Mouse (Mus musculus): Measurements from ENCODE around the gene Arpc5. TPM values are rescaled to one million over a fixed set of nuclear protein-coding genes. Genes with fewer than 3 reads are reported as not detected.

Gene Arpc5
- total RNA-seq, 2 experiments from 2014 or later, result 34.7 to 40.4 TPM

- DNase-seq (ENCODE audit: low spot score), result peak; percentile 17
- intact Hi-C loops (cut with DNase I), result no loop called here
Measured at GRCm38 (mm10) chr1:152807619-152808391, 41.5 kb downstream of the Arpc5 start.

DNA sequence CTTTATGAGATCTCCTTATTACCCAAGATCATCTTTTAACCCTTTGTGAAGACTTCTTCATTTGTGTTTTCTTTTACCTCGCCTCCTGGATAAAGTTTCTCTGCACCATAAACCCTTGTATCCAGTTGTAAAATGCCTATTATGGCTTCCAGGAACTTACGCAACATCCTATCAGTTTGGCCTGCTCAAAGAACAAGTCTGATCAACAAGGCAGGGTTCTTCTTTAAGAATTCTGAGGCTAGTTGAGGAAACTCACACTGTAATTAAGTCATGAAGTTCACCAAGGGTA lies 42.0 kb downstream of the Arpc5 start:
- DNase-seq (ENCODE audit: low spot score), result no peak
- intact Hi-C loops (cut with DNase I), result no loop called here

DNA sequence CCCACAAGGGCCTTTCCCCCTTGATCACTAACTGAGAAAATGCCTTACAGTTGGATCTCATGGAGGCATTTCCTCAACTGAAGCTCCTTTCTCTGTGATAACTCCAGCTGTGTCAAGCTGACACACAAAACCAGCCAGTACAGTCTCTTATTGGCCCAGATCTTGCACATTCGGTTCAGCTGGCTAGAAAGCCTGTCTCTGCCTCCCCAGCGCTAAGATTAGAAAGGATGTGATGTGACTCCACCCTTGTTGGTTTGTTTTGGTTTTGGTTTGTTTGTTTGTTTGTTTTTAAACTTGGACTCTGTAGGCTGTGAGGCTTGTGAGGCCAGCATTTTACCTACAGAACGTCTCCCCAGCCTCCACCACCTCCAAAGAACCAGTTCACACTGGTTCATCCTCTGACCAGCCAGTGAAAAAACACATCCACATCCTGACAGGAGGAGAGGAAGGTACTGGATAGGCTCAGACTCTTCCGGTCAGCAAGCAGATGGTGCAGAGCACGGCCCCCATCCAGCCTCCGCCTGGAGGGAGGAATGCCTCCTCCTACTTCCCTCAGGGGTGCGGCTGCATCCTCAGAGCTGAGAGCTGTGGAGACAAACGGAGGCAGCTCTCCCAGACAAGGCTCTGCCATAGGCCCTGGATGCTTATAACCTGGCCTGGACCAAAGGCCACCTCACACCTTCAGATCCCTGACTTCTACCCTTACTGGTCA lies 43.4 kb downstream of the Arpc5 start:
- DNase-seq (ENCODE audit: low spot score), result peak; percentile 8
- intact Hi-C loops (cut with DNase I), result no loop called here

DNA sequence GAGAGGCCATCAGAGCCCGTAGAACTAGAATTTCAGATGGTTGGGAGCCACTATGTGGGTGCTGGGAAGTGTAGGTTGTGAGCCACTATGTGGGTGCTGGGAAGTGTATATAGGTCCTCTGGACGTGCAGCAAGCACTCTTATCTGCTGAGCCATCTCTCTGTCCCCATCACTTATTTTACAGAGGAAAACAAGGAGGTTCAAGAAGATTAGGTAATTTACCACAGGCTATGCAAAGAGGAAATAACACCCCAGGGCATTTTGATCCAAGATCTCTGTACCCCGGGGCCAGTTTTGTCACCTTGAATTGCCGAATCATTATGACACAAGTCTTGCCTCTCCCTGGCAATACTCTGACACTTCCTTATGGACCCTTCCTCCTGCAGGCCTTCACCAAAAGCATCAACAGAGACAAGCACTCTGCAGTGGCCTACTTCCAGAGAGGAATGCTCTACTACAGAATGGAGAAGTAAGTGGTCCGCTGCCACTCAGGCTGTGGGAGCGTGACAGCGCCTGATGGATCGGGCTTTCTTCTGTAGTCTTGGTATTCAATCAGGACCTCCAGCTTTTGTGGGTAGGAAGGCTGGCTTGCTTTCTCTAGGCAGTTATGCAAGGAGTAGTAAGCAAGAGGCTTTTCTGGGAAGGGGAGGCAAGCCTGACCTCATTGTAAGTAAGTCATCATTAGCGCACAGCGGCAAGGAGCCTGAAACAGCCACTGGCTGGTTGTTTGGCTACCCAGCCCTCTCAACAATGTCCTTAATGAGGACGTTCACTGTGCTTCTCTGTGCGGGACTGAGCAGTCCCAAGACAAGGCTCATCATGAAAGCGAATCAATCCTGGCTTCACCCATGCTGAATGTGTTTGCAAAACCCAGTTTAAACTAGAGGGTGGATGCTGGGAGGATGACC lies 44.4 kb downstream of the Arpc5 start:
- intact Hi-C loops (cut with DNase I), result no loop called here
- no peak for DNase-seq (ENCODE audit: low spot score)

GRCm38 (mm10) chr1:152815265-152815701 lies 48.9 kb downstream of the Arpc5 start:
- no peak for DNase-seq (ENCODE audit: low spot score)
- intact Hi-C loops (cut with DNase I), result no loop called here

DNA sequence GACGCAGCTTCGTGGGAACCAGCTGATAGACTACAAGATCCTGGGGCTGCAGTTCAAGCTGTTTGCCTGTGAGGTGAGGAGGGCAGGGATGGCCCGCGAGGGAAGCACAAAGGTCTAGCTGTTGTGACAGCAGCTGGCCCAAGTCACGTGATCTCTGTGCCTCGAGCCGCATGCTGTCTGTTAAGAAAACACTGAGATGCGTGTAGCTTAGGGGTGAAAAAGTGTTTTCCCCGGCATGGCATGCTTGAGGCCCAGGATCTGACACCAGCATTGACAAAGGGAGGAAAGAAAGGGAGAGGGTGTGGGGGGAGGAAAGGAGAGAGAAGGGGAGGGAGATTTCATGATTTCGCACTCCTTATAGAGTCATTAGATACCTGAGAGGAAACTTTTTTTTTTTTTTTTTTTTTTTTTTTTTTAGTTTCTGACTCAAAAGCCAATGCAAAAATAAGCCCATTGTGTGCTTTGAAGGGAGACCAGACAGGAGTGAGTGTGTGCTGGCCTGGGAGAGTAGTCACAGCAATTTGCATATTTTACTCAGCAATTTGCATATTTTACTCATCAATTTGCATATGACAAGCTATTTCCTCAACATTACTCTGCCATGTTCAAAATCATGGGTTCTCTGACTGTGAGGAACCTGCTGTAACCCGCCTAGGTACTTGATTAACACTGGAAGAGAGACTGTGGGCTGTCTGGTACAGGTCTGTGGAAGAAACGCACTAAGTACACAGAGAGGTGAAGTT lies 50.9 kb downstream of the Arpc5 start:
- intact Hi-C loops (cut with DNase I), result no loop called here
- DNase-seq (ENCODE audit: low spot score), result no peak

DNA sequence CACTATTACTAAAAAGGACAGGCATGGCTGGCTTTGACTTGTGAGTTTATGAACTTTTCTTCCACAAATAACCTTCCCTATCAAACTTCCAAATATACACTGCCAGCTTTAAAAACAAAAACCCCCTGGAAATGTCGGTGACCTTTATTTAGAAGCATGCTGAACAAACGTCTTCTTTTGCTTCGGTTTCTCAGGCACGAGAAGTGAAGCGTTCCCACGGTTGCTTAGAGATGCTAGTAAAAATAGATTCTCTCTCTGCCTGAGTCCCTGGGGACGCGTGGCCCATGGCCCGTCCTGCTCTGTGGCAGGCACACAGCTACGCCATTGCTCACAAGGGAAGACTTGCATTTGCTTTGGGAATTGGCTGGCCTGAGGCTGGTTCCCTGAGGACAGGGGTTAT lies 51.5 kb downstream of the Arpc5 start:
- peak; percentile 31 for DNase-seq (ENCODE audit: low spot score)
- intact Hi-C loops (cut with DNase I), result no loop called here

DNA sequence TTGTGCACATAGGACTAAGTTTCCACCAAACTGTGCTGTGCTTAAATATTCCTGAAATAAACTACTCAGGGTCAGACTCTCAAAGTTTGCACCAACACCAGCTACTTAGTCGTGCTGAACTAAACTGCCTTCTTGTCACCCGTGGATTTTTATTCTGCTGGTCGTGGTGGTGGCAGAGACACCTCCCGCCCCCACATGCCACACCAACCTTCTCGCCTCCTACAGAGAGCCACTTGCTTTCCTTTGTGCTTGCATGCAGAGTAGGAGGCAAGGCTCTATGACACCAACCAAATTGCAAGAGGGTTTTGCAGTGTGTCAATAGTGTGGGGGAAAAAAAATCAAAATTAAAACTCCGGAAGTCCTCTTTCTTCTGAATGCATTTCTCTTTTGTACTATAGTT lies 53.2 kb downstream of the Arpc5 start:
- DNase-seq (ENCODE audit: low spot score), result no peak
- intact Hi-C loops (cut with DNase I), result no loop called here

DNA sequence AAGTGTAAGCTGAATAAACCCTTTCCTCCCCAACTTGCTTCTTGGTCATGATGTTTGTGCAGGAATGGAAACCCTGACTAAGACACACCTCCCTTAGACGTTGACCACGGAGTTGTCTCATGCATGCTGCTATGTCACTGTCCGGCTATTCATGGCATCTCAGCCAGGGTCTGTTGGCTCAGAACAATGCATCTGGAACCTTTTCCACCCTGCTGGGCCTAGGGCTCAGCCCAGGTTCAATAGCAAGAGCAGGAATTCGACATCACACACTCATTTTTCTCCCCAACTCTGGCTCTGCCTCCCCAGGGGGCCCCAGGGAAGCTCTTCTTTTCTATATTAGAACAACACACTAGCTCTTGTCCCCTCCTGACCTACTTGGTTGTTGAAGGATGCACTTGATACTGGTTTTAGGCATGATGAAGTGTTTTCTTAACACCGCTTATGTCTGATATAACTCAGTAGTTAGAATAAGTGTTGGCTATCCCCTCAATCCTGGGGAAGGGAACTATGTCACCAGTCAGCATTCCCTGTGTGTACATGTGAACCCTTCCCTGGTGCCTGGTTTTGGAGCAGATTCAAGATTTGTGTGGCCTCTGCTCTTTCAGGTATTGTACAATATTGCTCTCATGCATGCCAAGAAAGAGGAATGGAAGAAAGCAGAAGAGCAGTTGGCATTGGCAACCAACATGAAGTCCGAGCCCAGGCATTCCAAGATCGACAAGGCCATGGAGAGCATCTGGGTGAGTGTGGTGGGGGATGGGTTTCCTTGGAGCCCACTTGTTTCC lies 54.8 kb downstream of the Arpc5 start:
- intact Hi-C loops (cut with DNase I), result no loop called here
- no peak for DNase-seq (ENCODE audit: low spot score)

DNA sequence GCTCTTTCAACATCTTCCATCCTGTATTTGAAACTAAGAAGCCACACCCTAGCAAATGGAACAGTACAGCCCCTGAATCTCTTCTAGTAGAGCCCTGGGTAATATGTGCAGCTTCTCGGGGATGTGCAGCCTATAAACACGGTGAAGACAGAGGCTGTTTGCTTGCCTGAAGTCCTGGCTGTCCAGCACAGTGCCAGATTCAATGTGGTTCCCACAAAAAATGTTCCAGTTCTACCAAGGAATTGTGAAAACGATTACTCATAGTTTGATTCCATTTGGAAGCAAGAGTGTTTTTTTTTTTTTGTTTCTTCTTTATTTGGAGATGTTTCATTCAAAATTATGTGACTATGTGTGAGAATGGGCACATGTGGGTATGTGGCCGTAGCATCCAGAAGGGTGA lies 55.4 kb downstream of the Arpc5 start:
- intact Hi-C loops (cut with DNase I), result no loop called here
- DNase-seq (ENCODE audit: low spot score), result no peak

DNA sequence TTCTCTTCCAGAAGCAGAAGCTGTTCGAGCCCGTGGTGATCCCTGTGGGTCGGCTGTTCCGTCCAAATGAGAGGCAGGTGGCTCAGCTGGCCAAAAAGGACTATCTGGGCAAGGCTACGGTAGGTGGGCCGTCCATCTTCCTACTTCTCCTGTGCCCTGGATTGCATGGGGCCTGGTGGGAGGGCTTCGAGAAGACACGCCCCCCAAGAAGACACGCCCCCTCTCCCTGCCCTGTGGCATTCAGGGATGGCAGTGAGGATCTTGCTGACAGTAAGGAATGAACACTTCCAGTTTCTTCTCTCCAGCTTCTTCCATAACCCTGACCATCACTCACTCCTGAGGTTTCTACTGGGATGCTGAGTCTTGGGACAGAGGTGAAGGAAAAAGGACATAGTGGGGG lies 57.9 kb downstream of the Arpc5 start:
- no peak for DNase-seq (ENCODE audit: low spot score)
- intact Hi-C loops (cut with DNase I), result no loop called here

Other genes starting within 250 kb of the Arpc5 start
- not detected for gene Apobec4, start 16.0 kb upstream of the Arpc5 start, total RNA-seq (2021)
- 10 to 100 TPM; 37.0 to 38.2 TPM for gene Rgl1, start 191 bp upstream of the Arpc5 start, total RNA-seq (2021)
- 1 to 10 TPM; 2.9 to 3.7 TPM for gene Ncf2, start 33.7 kb downstream of the Arpc5 start, total RNA-seq (2021)
- gene Smg7, start 136.1 kb downstream of the Arpc5 start, total RNA-seq (2021), result 10 to 100 TPM; 36.0 to 43.6 TPM
- under 1 TPM; 0.31 to 0.47 TPM for gene Nmnat2, start 188.5 kb downstream of the Arpc5 start, total RNA-seq (2021)